Mouse (Mus musculus) heart, embryonic 12.5 days (tissue): Measurements from ENCODE around the gene Zfp668. TPM values are rescaled to one million over a fixed set of nuclear protein-coding genes. Genes with fewer than 3 reads are reported as not detected.
A peak's percentile ranks its signal among the peaks of the same experiment; 100 is the strongest.

Experiments
- ATAC-seq: fragments of 200-750 bp; cut with Nextera tagmentation; 2 replicates; pipeline ENCODE4 v1.8.0; 2017; ENCODE audit warnings: moderate TSS enrichment, moderate library complexity; ENCODE audit not compliant: insufficient number of reproducible peaks, low FRiP score
- H3K27ac ChIP-seq: fragments of 300-500 bp; sonication (generic); 2 replicates; pipeline ENCODE4 v1.5.1; 2016; ENCODE audit warnings: mild to moderate bottlenecking, moderate library complexity; ENCODE audit not compliant: poor library complexity, severe bottlenecking
- H3K27me3 ChIP-seq: fragments of 300-500 bp; sonication (generic); replicated peaks from 2 replicates; pipeline ENCODE4 v1.6.1; 2016; ENCODE audit warnings: mild to moderate bottlenecking, moderate library complexity
- H3K36me3 ChIP-seq: fragments of 300-500 bp; sonication (generic); 2 replicates; pipeline ENCODE4 v1.6.1; 2016; ENCODE audit warnings: mild to moderate bottlenecking, moderate library complexity
- H3K4me1 ChIP-seq: fragments of 300-500 bp; sonication (generic); replicated peaks from 2 replicates; pipeline ENCODE4 v1.6.1; 2016; ENCODE audit warnings: mild to moderate bottlenecking
- H3K4me2 ChIP-seq: fragments of 300-500 bp; sonication (generic); 2 replicates; pipeline ENCODE4 v1.6.1; 2016; ENCODE audit warnings: mild to moderate bottlenecking, moderate library complexity
- H3K4me3 ChIP-seq: fragments of 300-500 bp; sonication (generic); 2 replicates; pipeline ENCODE4 v1.5.1; 2016; ENCODE audit warnings: mild to moderate bottlenecking
- H3K9ac ChIP-seq: fragments of 300-500 bp; sonication (generic); 2 replicates; pipeline ENCODE4 v1.6.1; 2016; ENCODE audit warnings: mild to moderate bottlenecking, moderate library complexity
- H3K9me3 ChIP-seq: fragments of 300-500 bp; sonication (generic); replicated peaks from 2 replicates; pipeline ENCODE4 v1.6.1; 2016; ENCODE audit warnings: mild to moderate bottlenecking, moderate library complexity
- WGBS: fragments of 180-500 bp; shearing (Covaris S2); methylation state at CpG from one replicate; pipeline ENCODE4 v1.1.7; 2016; 5-methylcytosine and 5-hydroxymethylcytosine counted together
- polyA plus RNA-seq: library from polyadenylated mRNA; unstranded; fragments of >200 nt; fragmentation: Nextera tagmentation; extraction: Ambion mirVana; gene quantifications from 2 replicates; pipeline ENCODE4 v1.2.1, GENCODE M21; 2016

Zfp668 gene
- polyA plus RNA-seq, 1 experiment from 2014 or later, result 11.4 TPM

GRCm38 (mm10) chr7:127817776-127818175, 58.9 kb downstream of the Zfp668 start:
- H3K27ac ChIP-seq, result no peak overlapping the region
- no peak for ATAC-seq
- WGBS, result 86% methylated on average over 5 of the region's 5 CpGs

GRCm38 (mm10) chr7:127817053-127817452, 59.6 kb downstream of the Zfp668 start:
- H3K9ac ChIP-seq, result no peak overlapping the region
- no peak overlapping the region for H3K4me2 ChIP-seq
- H3K27me3 ChIP-seq, result no peaks in the 10 kb centered on the region
- H3K36me3 ChIP-seq, result no peaks in the 10 kb centered on the region
- no peak for ATAC-seq
- H3K4me3 ChIP-seq, result no peak overlapping the region
- H3K9me3 ChIP-seq, result no peaks in the 10 kb centered on the region
- no peak overlapping the region for H3K27ac ChIP-seq
- 72% methylated on average over 7 of the region's 7 CpGs for WGBS
- 0 out of 2 replicates have a peak, but pooled peaks cover 2% of the 10 kb centered on the region for H3K4me1 ChIP-seq

More at GRCm38 (mm10) chr7:127817776-127818175, 58.9 kb downstream of the Zfp668 start:
- Histone ChIP-seq H3K9ac (no peak overlapping the region), H3K4me2 (no peak overlapping the region), H3K9me3 (no peaks in the 10 kb centered on the region), H3K4me1 (0 out of 2 replicates have a peak, but pooled peaks cover 2% of the 10 kb centered on the region), H3K36me3 (no peaks in the 10 kb centered on the region), H3K27me3 (no peaks in the 10 kb centered on the region), H3K4me3 (no peak overlapping the region)

- Histone ChIP-seq H3K27ac (no peak overlapping the region), H3K4me2 (no peak overlapping the region), H3K9me3 (no peaks in the 10 kb centered on the region), H3K4me1 (0 out of 2 replicates have a peak, but pooled peaks cover 2% of the 10 kb centered on the region), H3K4me3 (no peak overlapping the region), H3K27me3 (no peaks in the 10 kb centered on the region), H3K36me3 (no peaks in the 10 kb centered on the region), H3K9ac (peak overlapping the region; percentile 4; the same call in 1 of the 2 replicates)
- 59% methylated on average over 15 of the region's 15 CpGs for WGBS
- no peak; the same call in 1 of the 2 replicates for ATAC-seq
These were observed 60.4 kb downstream of the Zfp668 start for GRCm38 (mm10) chr7:127815954-127816821.

GRCm38 (mm10) chr7:127815116-127815665, 61.4 kb downstream of the Zfp668 start:
- 89% methylated on average over 15 of the region's 15 CpGs for WGBS
- Histone ChIP-seq H3K4me1 (0 out of 2 replicates have a peak, but pooled peaks cover 2% of the 10 kb centered on the region), H3K27ac (no peak overlapping the region), H3K9ac (no peak overlapping the region), H3K4me3 (no peak overlapping the region), H3K36me3 (no peaks in the 10 kb centered on the region), H3K4me2 (no peak overlapping the region), H3K9me3 (no peaks in the 10 kb centered on the region), H3K27me3 (no peaks in the 10 kb centered on the region)
- ATAC-seq, result no peak

GRCm38 (mm10) chr7:127814241-127814921, 62.2 kb downstream of the Zfp668 start:
- Histone ChIP-seq H3K4me3 (no peak overlapping the region), H3K27me3 (no peaks in the 10 kb centered on the region), H3K4me1 (0 out of 2 replicates have a peak, but pooled peaks cover 2% of the 10 kb centered on the region), H3K27ac (no peak overlapping the region), H3K4me2 (no peak overlapping the region), H3K36me3 (no peaks in the 10 kb centered on the region), H3K9ac (no peak overlapping the region), H3K9me3 (no peaks in the 10 kb centered on the region)
- 78% methylated on average over 19 of the region's 19 CpGs for WGBS
- no peak for ATAC-seq

GRCm38 (mm10) chr7:127813821-127814220, 62.8 kb downstream of the Zfp668 start:
- Histone ChIP-seq H3K9ac (no peak overlapping the region), H3K9me3 (no peaks in the 10 kb centered on the region), H3K4me3 (no peak overlapping the region), H3K4me1 (0 out of 2 replicates have a peak, but pooled peaks cover 2% of the 10 kb centered on the region), H3K27me3 (no peaks in the 10 kb centered on the region), H3K4me2 (no peak overlapping the region), H3K27ac (no peak overlapping the region), H3K36me3 (no peaks in the 10 kb centered on the region)
- WGBS, result 76% methylated on average over 4 of the region's 4 CpGs
- ATAC-seq, result no peak

Other genes with a start within 250 kb of the Zfp668 start
- gene Bcl7c, start 167.9 kb downstream of the Zfp668 start, polyA plus RNA-seq, result 43.3 and 49.5 TPM in 2 replicates
- 4.3 and 5.1 TPM in 2 replicates for gene Ctf1, start 164.1 kb downstream of the Zfp668 start, polyA plus RNA-seq
- 0.10 TPM in 1 of 2 replicates, not detected in the other for gene Ctf2, start 144.7 kb downstream of the Zfp668 start, polyA plus RNA-seq
- gene Fbxl19, start 132.3 kb downstream of the Zfp668 start, polyA plus RNA-seq, result 3.4 and 3.7 TPM in 2 replicates
- gene Orai3, start 107.0 kb downstream of the Zfp668 start, polyA plus RNA-seq, result 13.3 and 14.6 TPM in 2 replicates
- gene Setd1a, start 100.2 kb downstream of the Zfp668 start, polyA plus RNA-seq, result 12.1 and 14.6 TPM in 2 replicates
- not detected in 2 replicates for gene Gm49388, start 91.2 kb downstream of the Zfp668 start, polyA plus RNA-seq
- 19.0 and 21.1 TPM in 2 replicates for gene Hsd3b7, start 76.2 kb downstream of the Zfp668 start, polyA plus RNA-seq
- gene Stx4a, start 52.5 kb downstream of the Zfp668 start, polyA plus RNA-seq, result 44.7 and 47.4 TPM in 2 replicates
- 1.5 and 2.2 TPM in 2 replicates for gene Stx1b, start 52.3 kb downstream of the Zfp668 start, polyA plus RNA-seq
- 11.5 and 12.9 TPM in 2 replicates for gene Zfp646, start 607 bp downstream of the Zfp668 start, polyA plus RNA-seq
- 1.5 and 1.7 TPM in 2 replicates for gene Prss53, start 14.1 kb upstream of the Zfp668 start, polyA plus RNA-seq
- gene Gm21974, start 18.6 kb upstream of the Zfp668 start, polyA plus RNA-seq, result not detected in 2 replicates
- gene Vkorc1, start 18.8 kb upstream of the Zfp668 start, polyA plus RNA-seq, result 86.6 and 106 TPM in 2 replicates
- gene Bckdk, start 27.3 kb upstream of the Zfp668 start, polyA plus RNA-seq, result 129 and 142 TPM in 2 replicates
- gene Kat8, start 35.7 kb upstream of the Zfp668 start, polyA plus RNA-seq, result 27.5 and 29.0 TPM in 2 replicates
- 0.59 and 0.96 TPM in 2 replicates for gene Prss8, start 53.3 kb upstream of the Zfp668 start, polyA plus RNA-seq
- 8.3 and 10.0 TPM in 2 replicates for gene Prss36, start 69.9 kb upstream of the Zfp668 start, polyA plus RNA-seq
- 331 and 335 TPM in 2 replicates for gene Fus, start 90.6 kb upstream of the Zfp668 start, polyA plus RNA-seq
- 28.3 and 31.1 TPM in 2 replicates for gene Pycard, start 117.0 kb upstream of the Zfp668 start, polyA plus RNA-seq
- gene Trim72, start 127.1 kb upstream of the Zfp668 start, polyA plus RNA-seq, result 0.86 and 1.2 TPM in 2 replicates
- 0.39 and 0.55 TPM in 2 replicates for gene Itgam, start 185.8 kb upstream of the Zfp668 start, polyA plus RNA-seq
- not detected in 2 replicates for gene Gm49368, start 185.9 kb upstream of the Zfp668 start, polyA plus RNA-seq